Mouse (Mus musculus) retina, adult 2 months (tissue): Measurements from ENCODE around the gene Bsdc1.
"Not testable (repeated sequence)": the region's sequence is repeated elsewhere in the genome, so short reads cannot be mapped to it uniquely, and the experiment has no call there.

Source experiments
- DNase-seq: peaks from one replicate; pipeline ENCODE4 v3.0.0-alpha.2; 2012; ENCODE audit warnings: low read depth, low spot score

The Bsdc1 gene

DNA sequence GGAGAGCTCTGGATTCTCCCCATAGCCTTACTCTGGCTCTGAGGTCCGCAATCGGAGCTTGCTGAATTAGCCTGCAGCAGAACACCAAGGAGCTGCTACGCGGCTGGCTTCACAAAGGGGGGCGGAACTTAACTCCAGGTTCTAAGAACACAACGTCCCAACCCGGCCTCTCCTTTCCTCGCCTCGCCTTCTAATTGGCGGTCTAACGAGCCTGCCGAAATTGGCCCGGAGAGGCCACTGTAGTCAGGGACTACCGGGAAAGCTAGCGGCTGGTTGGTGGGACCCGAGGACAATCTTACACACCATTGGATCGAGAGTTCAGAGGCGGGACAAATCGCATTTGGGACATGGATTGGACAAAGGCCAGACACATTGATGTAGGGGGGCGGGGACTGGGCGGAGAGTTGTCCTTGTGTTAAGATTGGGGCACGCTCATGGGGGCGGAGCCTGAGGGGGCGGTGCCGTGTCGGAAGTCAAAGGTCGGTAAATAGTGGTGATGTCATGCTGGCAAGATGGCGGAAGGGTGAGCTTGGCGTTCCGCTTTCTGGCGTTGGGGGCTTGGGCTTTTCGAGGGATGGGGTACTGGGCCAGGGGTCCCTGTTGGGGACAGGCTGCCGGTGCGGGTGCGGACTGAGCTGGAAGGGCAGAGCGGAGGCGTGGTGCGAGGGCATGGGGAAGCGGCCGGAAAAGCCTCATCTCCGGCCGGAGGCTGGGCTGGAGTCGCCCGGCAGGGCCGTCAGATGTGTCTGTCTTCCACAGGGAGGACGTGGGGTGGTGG lies at the start of gene Bsdc1:
TSS of gene Bsdc1 (plus strand) at position 399 of the 778 bp plus-strand sequence.
- DNase-seq, result peak; percentile 99

- DNase-seq, result no peak
These were observed 45.5 kb upstream of the Bsdc1 start for GRCm38 (mm10) chr4:129415892-129416291.

GRCm38 (mm10) chr4:129416478-129416877 lies 44.9 kb upstream of the Bsdc1 start:
- no peak for DNase-seq

DNA sequence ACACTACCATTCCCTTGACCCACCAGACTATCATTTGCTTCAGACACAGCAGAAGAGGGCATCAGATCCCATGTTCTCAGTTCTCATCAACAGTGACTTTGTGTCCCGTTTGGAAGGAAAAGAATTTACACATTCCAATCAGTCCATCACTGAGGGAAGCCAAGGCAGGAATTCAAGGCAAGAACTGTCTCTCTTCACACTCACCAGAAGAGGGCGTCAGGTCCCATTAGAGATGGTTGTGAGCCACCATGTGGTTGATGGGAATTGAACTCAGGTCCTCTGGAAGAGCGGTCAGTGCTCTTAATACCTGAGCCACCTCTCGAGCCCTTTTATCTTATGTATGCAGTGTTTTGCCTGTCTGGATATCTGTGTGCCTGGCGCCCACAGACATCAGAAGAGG lies 43.1 kb upstream of the Bsdc1 start:
- no peak for DNase-seq

DNA sequence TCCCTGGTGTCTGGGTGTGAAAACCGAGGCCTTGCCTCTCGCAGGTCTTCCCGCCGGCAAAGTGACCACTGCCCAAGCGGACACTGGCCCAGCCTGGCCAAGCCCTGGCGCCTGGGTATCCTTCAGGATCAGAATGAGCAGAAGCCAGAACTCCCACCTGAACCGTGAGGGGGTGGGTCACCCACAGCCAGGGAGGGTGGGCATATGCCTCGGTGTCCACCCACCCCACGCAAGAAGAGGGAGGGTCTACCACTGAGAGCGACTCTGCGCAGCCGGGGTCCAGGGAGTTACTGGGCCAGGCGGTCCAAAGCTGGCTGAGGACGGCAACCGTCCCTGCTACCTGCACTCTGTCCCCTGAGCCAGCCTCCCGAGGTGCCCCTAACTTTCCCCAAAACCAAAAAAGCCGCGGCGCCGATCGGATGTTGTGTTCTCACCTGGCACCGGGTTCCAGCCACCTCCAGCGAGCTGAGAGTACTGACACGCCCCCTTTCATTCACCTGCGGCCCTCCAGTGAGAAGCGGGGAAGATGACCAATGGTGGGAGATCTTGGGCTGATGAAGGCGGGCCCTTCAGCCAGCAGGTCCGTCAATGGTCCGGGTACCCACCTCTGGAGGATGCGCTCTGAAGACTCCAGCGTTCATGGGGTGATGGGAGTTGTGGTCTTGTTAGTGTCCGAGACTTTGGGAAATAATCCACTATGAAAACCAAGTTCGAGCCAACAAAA lies 20.9 kb upstream of the Bsdc1 start, which contains the start of gene Zbtb8b:
TSS of gene Zbtb8b (minus strand) at position 514 of the 724 bp plus-strand sequence.
- peak; percentile 53 for DNase-seq

DNA sequence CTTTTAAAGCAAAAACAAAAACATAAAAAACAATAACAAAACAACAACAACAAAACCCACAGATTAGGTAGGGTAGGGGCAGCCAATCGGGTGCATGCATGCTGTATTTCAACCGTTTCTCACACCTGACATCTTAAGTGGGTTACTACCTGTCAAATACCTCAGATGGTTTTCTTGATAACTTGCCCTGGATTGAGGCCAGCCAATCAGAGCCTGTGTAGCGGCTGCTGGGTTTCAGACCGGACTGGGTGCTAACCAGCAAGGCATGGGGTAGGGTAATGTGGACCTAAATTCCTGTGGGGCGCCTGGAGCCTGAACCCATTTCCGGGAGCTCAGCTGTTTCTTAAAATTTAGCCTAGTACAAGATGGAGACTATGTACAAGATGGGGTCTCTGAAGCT lies 20.2 kb upstream of the Bsdc1 start:
- DNase-seq, result no peak

GRCm38 (mm10) chr4:129447360-129447759 lies 14.0 kb upstream of the Bsdc1 start:
- no peak for DNase-seq

- DNase-seq, result no peak
These were observed 13.4 kb upstream of the Bsdc1 start for GRCm38 (mm10) chr4:129447778-129448563.

GRCm38 (mm10) chr4:129448713-129449112 lies 12.7 kb upstream of the Bsdc1 start:
- no peak for DNase-seq

GRCm38 (mm10) chr4:129450851-129451250 lies 10.5 kb upstream of the Bsdc1 start:
- no peak for DNase-seq

GRCm38 (mm10) chr4:129451471-129452169 lies 9.8 kb upstream of the Bsdc1 start:
- DNase-seq, result no peak

GRCm38 (mm10) chr4:129455265-129455664 lies 6.1 kb upstream of the Bsdc1 start:
- DNase-seq, result peak; percentile 75

DNA sequence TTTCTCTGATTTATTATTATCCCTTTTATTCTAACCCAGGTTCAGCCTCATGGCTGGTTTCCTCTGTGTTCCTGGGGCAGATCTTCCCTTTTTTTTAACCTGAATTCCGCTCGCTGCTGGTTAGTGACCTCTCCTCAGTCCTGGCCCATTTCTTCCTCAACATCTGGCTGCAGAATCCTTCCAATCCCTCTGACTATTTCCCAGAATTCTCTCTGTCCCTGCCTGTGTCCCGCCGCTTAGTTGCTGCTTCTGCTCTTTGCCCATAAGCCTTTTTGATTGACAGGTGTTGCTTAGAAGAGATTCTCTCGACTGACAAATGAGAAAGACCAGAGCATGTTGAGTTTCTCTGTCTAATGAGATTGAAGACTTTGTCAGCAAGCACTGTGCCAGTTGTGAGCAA lies 5.3 kb upstream of the Bsdc1 start:
- peak; percentile 33 for DNase-seq

GRCm38 (mm10) chr4:129457311-129457710 lies 4.1 kb upstream of the Bsdc1 start:
- DNase-seq, result not testable (repeated sequence)

- DNase-seq, result no peak
These were observed 1.7 kb upstream of the Bsdc1 start for GRCm38 (mm10) chr4:129459726-129460125.

DNA sequence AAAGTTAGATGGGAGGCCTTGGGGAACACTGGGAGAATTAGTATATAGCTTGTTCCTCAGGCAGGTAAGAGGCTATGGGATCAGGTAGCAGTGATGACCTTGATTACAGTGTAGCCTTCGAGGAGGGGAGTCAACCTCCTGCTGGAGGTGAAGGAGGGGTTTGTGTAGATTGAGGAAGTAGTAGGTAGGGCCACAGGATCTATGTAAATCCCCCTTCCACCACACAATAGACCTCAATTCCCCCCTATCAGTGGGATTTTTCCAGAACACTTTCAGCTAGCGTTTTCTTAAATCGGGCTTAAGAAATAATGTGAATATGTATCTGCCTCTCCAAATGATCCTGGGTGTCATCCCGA lies 576 bp upstream of the Bsdc1 start:
- no peak for DNase-seq

GRCm38 (mm10) chr4:129462118-129462517 lies 737 bp downstream of the Bsdc1 start:
- DNase-seq, result no peak

DNA sequence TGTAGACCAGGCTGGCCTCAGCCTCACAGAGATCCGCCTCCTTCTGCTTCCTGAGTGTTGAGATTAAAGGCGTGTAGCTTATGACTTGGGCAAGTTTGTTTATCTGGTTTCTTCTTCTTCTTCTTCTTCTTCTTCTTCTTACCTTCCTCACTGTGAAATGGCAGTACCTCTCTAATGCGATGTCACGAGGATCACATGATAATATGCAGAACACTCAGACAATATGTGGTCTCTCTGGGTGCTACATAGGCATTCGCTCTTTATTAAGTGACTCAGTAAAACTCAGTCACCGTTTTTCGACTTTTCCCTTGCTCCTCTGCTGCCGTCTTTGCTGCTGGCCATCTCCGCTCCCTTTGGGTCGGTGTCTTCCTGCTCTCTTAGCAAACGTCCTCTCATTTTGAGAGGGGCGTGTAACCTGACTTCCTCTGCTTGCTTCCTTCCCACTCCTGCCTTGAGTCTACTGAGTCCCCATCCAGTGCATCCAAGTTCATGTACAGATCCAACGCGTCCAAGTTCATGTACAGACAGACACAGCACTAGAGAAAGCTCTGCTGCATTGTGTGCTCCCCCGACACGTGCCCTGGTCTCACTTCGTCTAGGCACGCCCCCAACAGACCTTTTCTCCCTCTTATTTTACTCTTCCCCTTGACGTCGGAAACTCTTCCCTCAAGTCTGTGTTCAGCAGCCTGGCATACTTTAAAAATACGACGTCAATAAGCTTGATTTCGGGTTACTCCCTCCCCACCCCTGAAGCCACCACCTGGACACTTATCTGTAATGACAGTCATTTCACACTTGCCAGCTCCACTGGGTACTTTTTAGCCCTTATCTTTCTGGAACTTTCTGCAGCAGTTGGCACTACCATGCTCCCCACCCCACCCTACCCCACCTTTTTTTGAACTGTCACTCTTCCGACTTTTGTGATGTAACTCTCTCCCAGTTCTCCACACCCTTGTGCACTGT lies 2.0 kb downstream of the Bsdc1 start:
- DNase-seq, result no peak

DNA sequence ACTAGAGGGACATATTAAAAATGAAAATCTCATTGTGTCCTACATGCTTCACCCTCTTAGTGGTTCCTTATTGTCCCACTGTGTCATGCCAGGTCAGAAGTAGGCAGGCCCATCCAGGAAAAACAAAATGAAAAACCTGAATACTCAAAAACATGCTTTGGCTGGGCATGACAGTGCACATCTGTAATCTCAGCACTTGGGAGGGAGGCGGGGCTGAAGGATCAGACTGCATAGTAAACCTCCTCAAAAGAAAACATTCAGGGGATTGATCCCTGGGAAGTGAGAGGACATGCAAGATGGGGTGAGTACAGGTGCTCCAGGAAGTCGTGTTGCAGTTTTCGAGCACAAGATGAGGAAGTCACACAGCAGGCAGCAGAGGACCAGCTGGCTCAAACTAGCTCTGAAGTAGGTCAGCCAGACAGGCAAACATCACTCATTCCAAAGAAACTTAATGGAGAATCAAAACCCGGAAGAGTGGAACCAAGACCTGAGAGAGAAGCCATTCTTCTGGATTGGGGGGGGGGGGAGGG lies 3.0 kb downstream of the Bsdc1 start:
- no peak for DNase-seq

- no peak for DNase-seq
These were observed 14.7 kb downstream of the Bsdc1 start for GRCm38 (mm10) chr4:129476047-129476446.
